17 mouse cellular contexts compared by ENCODE assay signal in the genomic region with DNA sequence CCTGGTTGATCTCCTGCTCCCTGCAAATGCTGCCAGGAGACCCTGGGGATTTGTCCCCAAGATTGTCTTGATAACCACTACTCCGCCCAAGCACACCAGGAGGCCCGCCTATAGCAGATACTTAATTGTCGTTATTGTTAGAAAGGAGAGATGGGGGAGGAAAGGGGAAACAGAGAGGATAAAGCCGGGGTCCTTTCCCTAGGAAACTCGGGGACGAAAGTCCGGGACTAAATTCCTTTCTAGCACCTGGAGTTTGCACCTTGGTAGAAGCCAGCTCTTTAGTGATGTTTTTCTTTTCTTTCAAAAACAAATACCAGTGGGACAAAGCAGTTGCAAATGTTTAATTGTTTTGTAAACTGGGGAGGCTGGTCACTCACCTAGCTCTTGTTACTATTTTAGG. TPM values are rescaled to one million over a fixed set of nuclear protein-coding genes. Genes with fewer than 3 reads are reported as not detected.
DNase-seq lines count a peak whose midpoint lies in the region; ATAC-seq lines count a peak whose summit lies in the region.
"Had no signal": no experiment of that assay in that cellular context is flagged by ENCODE, and none has a peak within 500 bp of the region (broad histone marks: within the 10 kb centered on the region; RNA-seq: fewer than 3 reads in every experiment).

No protein-coding gene starts in this region.

- H3K27me3 ChIP-seq in midbrain, embryonic 10.5 days (ENCODE audit: low read depth, poor library complexity, severe bottlenecking): peaks cover 100% of the 10 kb centered on the region
- peaks cover 68% of the 10 kb centered on the region for H3K27me3 ChIP-seq in midbrain, embryonic 16.5 days (ENCODE audit: control insufficient read depth, insufficient read depth, low read depth, low read length)
- peaks cover 100% of the 10 kb centered on the region for H3K27me3 ChIP-seq in hindbrain, embryonic 10.5 days (ENCODE audit: insufficient read depth, poor library complexity, severe bottlenecking)
- peaks cover 40% of the 10 kb centered on the region for H3K27me3 ChIP-seq in limb, embryonic 11.5 days (ENCODE audit: control insufficient read depth, insufficient read depth, low read length)
- H3K27me3 ChIP-seq in neural tube, embryonic 13.5 days: peaks cover 100% of the 10 kb centered on the region
- H3K27me3 ChIP-seq in forebrain, embryonic 14.5 days (replicated peaks; ENCODE audit: control insufficient read depth, insufficient read depth, low read length): peaks cover 95% of the 10 kb centered on the region

- no peak overlapping the region for H3K9ac ChIP-seq in midbrain, embryonic 16.5 days (ENCODE audit: low read depth, low read length)
- peak overlapping the region; percentile 96 for H3K9ac ChIP-seq in limb, embryonic 11.5 days (ENCODE audit: low read length)
- H3K9ac ChIP-seq in neural tube, embryonic 13.5 days: peak overlapping the region; percentile 86
- no peak overlapping the region for H3K9ac ChIP-seq in forebrain, embryonic 14.5 days (ENCODE audit: low read length)

- peak overlapping the region; percentile 82; the same call in 1 of the 2 replicates for H3K27ac ChIP-seq in midbrain, embryonic 10.5 days (replicated peaks)
- H3K27ac ChIP-seq in midbrain, embryonic 16.5 days (ENCODE audit: low read length): no peak overlapping the region
- 0 out of 2 replicates have a peak overlapping the region, but pooled peaks have one; percentile 3 for H3K27ac ChIP-seq in hindbrain, embryonic 10.5 days
- H3K27ac ChIP-seq in limb, embryonic 11.5 days (replicated peaks; ENCODE audit: low read depth, low read length): peak overlapping the region; percentile 51
- H3K27ac ChIP-seq in neural tube, embryonic 13.5 days (replicated peaks): peak overlapping the region; percentile 95
- no peak overlapping the region for H3K27ac ChIP-seq in forebrain, embryonic 14.5 days (ENCODE audit: low read depth, low read length)
- H3K27ac ChIP-seq: heart, embryonic 10.5 days; kidney, postnatal 0 days had no signal

- ATAC-seq in midbrain, embryonic 16.5 days: no peak
- no peak for ATAC-seq in limb, embryonic 11.5 days (ENCODE audit: insufficient number of reproducible peaks, low FRiP score, low TSS enrichment, low read depth)
- ATAC-seq in neural tube, embryonic 13.5 days (ENCODE audit: low read depth): no peak
- ATAC-seq in erythroid progenitor cell, adult 5-6 weeks (replicated peaks; ENCODE audit: low FRiP score, poor library complexity, severe bottlenecking): no peak
- ATAC-seq in forebrain, embryonic 14.5 days: no peak
- ATAC-seq: intestine, embryonic 16.5 days had no signal

- no peak overlapping the region for H3K4me2 ChIP-seq in midbrain, embryonic 16.5 days (ENCODE audit: low read length)
- peak overlapping the region; percentile 79 for H3K4me2 ChIP-seq in limb, embryonic 11.5 days (ENCODE audit: low read depth, severe bottlenecking)
- H3K4me2 ChIP-seq in neural tube, embryonic 13.5 days: peak overlapping the region; percentile 62
- H3K4me2 ChIP-seq in forebrain, embryonic 14.5 days (ENCODE audit: low read length): no peak overlapping the region

- H3K4me1 ChIP-seq in midbrain, embryonic 10.5 days: peaks cover 87% of the 10 kb centered on the region
- H3K4me1 ChIP-seq in midbrain, embryonic 16.5 days (ENCODE audit: control insufficient read depth, insufficient read depth, low read length): peaks cover 5% of the 10 kb centered on the region
- H3K4me1 ChIP-seq in hindbrain, embryonic 10.5 days (replicated peaks): peaks cover 81% of the 10 kb centered on the region
- H3K4me1 ChIP-seq in limb, embryonic 11.5 days (ENCODE audit: control insufficient read depth, insufficient read depth, low read length): peaks cover 23% of the 10 kb centered on the region
- peaks cover 46% of the 10 kb centered on the region for H3K4me1 ChIP-seq in neural tube, embryonic 13.5 days (replicated peaks)
- peaks cover 4% of the 10 kb centered on the region; the same call in 1 of the 2 replicates for H3K4me1 ChIP-seq in forebrain, embryonic 14.5 days (ENCODE audit: control insufficient read depth, insufficient read depth, low read length)

- peak overlapping the region; percentile 55 for H3K4me3 ChIP-seq in midbrain, embryonic 10.5 days
- H3K4me3 ChIP-seq in midbrain, embryonic 16.5 days (ENCODE audit: low read depth, low read length): no peak overlapping the region
- H3K4me3 ChIP-seq in hindbrain, embryonic 10.5 days: peak overlapping the region; percentile 57
- peak overlapping the region; percentile 80 for H3K4me3 ChIP-seq in limb, embryonic 11.5 days (ENCODE audit: low read depth, low read length)
- peak overlapping the region; percentile 53 for H3K4me3 ChIP-seq in neural tube, embryonic 13.5 days
- H3K4me3 ChIP-seq in forebrain, embryonic 14.5 days (ENCODE audit: low read depth, low read length): no peak overlapping the region
- H3K4me3 ChIP-seq: heart, embryonic 10.5 days had no signal

- no peaks in the 10 kb centered on the region for H3K9me3 ChIP-seq in midbrain, embryonic 10.5 days (replicated peaks)
- H3K9me3 ChIP-seq in midbrain, embryonic 16.5 days (replicated peaks; ENCODE audit: control insufficient read depth, low read length, poor library complexity, severe bottlenecking): no peaks in the 10 kb centered on the region
- H3K9me3 ChIP-seq in hindbrain, embryonic 10.5 days: no peaks in the 10 kb centered on the region
- no peaks in the 10 kb centered on the region for H3K9me3 ChIP-seq in limb, embryonic 11.5 days (ENCODE audit: control insufficient read depth, low read length)
- H3K9me3 ChIP-seq in neural tube, embryonic 13.5 days: no peaks in the 10 kb centered on the region
- H3K9me3 ChIP-seq in forebrain, embryonic 14.5 days (replicated peaks; ENCODE audit: control insufficient read depth, low read length): no peaks in the 10 kb centered on the region
- H3K9me3 ChIP-seq: heart, embryonic 10.5 days had no signal

- peaks cover 2% of the 10 kb centered on the region; the same call in 1 of the 2 replicates for H3K36me3 ChIP-seq in midbrain, embryonic 10.5 days
- no peaks in the 10 kb centered on the region for H3K36me3 ChIP-seq in midbrain, embryonic 16.5 days (ENCODE audit: control insufficient read depth, insufficient read depth, low read length)
- no peaks in the 10 kb centered on the region for H3K36me3 ChIP-seq in hindbrain, embryonic 10.5 days
- no peaks in the 10 kb centered on the region for H3K36me3 ChIP-seq in limb, embryonic 11.5 days (ENCODE audit: control insufficient read depth, insufficient read depth, low read length)
- no peaks in the 10 kb centered on the region for H3K36me3 ChIP-seq in neural tube, embryonic 13.5 days
- no peaks in the 10 kb centered on the region for H3K36me3 ChIP-seq in forebrain, embryonic 14.5 days (ENCODE audit: control insufficient read depth, insufficient read depth, low read length)
- H3K36me3 ChIP-seq: heart, embryonic 10.5 days had no signal

- DNase-seq in midbrain, embryonic 10.5 days (ENCODE audit: low spot score): no peak
- peak; percentile 42 for DNase-seq in hindbrain, embryonic 10.5 days (ENCODE audit: low spot score)
- peak; percentile 65 for DNase-seq in limb, embryonic 11.5 days (ENCODE audit: low spot score)
- DNase-seq in forebrain, embryonic 14.5 days (ENCODE audit: low spot score): no peak
- no peak for DNase-seq in thymus, postnatal 10 days (ENCODE audit: low spot score in 2 of 2)
- DNase-seq: adrenal gland, adult 8-10 months; cerebellum, adult 18-20 months; gastrocnemius, postnatal 10 days; liver; lung, adult 18-20 months; lung, postnatal 36 days had no signal

- whole genome bisulfite sequencing in midbrain, embryonic 10.5 days: 1% methylated on average over 7 of the region's 7 CpGs
- 4% methylated on average over 7 of the region's 7 CpGs for WGBS in midbrain, embryonic 16.5 days
- 2% methylated on average over 7 of the region's 7 CpGs for WGBS in hindbrain, embryonic 10.5 days
- WGBS in limb, embryonic 11.5 days: 2% methylated on average over 7 of the region's 7 CpGs
- WGBS in neural tube, embryonic 13.5 days: 4% methylated on average over 7 of the region's 7 CpGs
- WGBS in forebrain, embryonic 14.5 days: 2% methylated on average over 7 of the region's 7 CpGs

RNA-seq across cellular contexts. Expression of a gene that starts 3.0 kb away (rescaled TPM):
- polyA plus RNA-seq in midbrain, embryonic 10.5 days (2016; fragmentation: Nextera tagmentation; extraction: Ambion mirVana): 2.7 and 3.1 TPM in 2 replicates
- 0.95 and 0.98 TPM in 2 replicates for polyA plus RNA-seq in midbrain, embryonic 16.5 days (2015; fragmentation: Nextera tagmentation; extraction: Ambion mirVana)
- 2.5 and 7.7 TPM in 2 replicates for polyA plus RNA-seq in hindbrain, embryonic 10.5 days (2016; fragmentation: Nextera tagmentation; extraction: Ambion mirVana)
- 10.2 and 10.6 TPM in 2 replicates for polyA plus RNA-seq in limb, embryonic 11.5 days (2014; fragmentation: Nextera tagmentation; extraction: Ambion mirVana)
- 9.1 and 11.1 TPM in 2 replicates for polyA plus RNA-seq in neural tube, embryonic 13.5 days (2015; fragmentation: Nextera tagmentation; extraction: Ambion mirVana)
- not detected in 2 replicates for total RNA-seq in erythroid progenitor cell, adult 5-6 weeks (2015; ENCODE audit: low replicate concordance)
- total RNA-seq in erythroid progenitor cell, adult 5-6 weeks (2017; ENCODE audit: low replicate concordance): not detected in 2 replicates
- 0.34 and 0.40 TPM in 2 replicates for polyA plus RNA-seq in forebrain, embryonic 14.5 days (2014; fragmentation: Nextera tagmentation; extraction: Ambion mirVana)
- polyA plus RNA-seq: intestine, embryonic 16.5 days had no signal

Comparison
In these comparisons a context has a peak if more than half of its experiments do, and no peak if none do; other contexts are left out.
1. H3K27ac ChIP-seq: peak in midbrain, embryonic 10.5 days (single experiment), hindbrain, embryonic 10.5 days (single experiment), limb, embryonic 11.5 days (single experiment) and neural tube, embryonic 13.5 days (single experiment); none in midbrain, embryonic 16.5 days (single experiment) and forebrain, embryonic 14.5 days (single experiment).
2. H3K4me3 ChIP-seq: peak in midbrain, embryonic 10.5 days (single experiment), hindbrain, embryonic 10.5 days (single experiment), limb, embryonic 11.5 days (single experiment) and neural tube, embryonic 13.5 days (single experiment); none in midbrain, embryonic 16.5 days (single experiment) and forebrain, embryonic 14.5 days (single experiment).
3. DNase-seq: peak in hindbrain, embryonic 10.5 days (single experiment) and limb, embryonic 11.5 days (single experiment); none in midbrain, embryonic 10.5 days (single experiment), forebrain, embryonic 14.5 days (single experiment) and thymus, postnatal 10 days (0 of 2).
4. H3K4me2 ChIP-seq: peak in limb, embryonic 11.5 days (single experiment) and neural tube, embryonic 13.5 days (single experiment); none in midbrain, embryonic 16.5 days (single experiment) and forebrain, embryonic 14.5 days (single experiment).
5. H3K9ac ChIP-seq: peak in limb, embryonic 11.5 days (single experiment) and neural tube, embryonic 13.5 days (single experiment); none in midbrain, embryonic 16.5 days (single experiment) and forebrain, embryonic 14.5 days (single experiment).